Mouse (Mus musculus) macrophage (primary cell): ENCODE data around the gene Rsph3b. TPM values are rescaled to one million over a fixed set of nuclear protein-coding genes. Genes with fewer than 3 reads are reported as not detected.

Source experiments
- H3K27ac ChIP-seq: fragments of 350-480 bp; formaldehyde crosslinking; 2 replicates; pipeline ENCODE4 v1.9.0; 2021
- H3K36me3 ChIP-seq: fragments of 350-480 bp; formaldehyde crosslinking; 2 replicates; pipeline ENCODE4 v1.9.0; 2021; ENCODE audit errors: inconsistent target
- H3K4me3 ChIP-seq: fragments of 350-480 bp; formaldehyde crosslinking; 2 replicates; pipeline ENCODE4 v1.9.0; 2021; ENCODE audit errors: inconsistent target
- H3K79me2 ChIP-seq: fragments of 350-480 bp; formaldehyde crosslinking; 2 replicates; pipeline ENCODE4 v1.9.0; 2021; ENCODE audit errors: inconsistent target
- WGBS: methylation state at CpG from one replicate; pipeline ENCODE4 v1.1.7; 2026; ENCODE audit warnings: inconsistent platforms; ENCODE audit not compliant: missing documents; 5-methylcytosine and 5-hydroxymethylcytosine counted together
- polyA plus RNA-seq: library from polyadenylated mRNA; stranded (reverse); fragments of 250-400 nt; gene quantifications from 3 replicates; pipeline ENCODE4 v1.2.4, GENCODE M21; 2018; ENCODE audit warnings: inconsistent platforms

Rsph3b gene
- polyA plus RNA-seq, 1 experiment from 2014 or later = 20.9 TPM

DNA sequence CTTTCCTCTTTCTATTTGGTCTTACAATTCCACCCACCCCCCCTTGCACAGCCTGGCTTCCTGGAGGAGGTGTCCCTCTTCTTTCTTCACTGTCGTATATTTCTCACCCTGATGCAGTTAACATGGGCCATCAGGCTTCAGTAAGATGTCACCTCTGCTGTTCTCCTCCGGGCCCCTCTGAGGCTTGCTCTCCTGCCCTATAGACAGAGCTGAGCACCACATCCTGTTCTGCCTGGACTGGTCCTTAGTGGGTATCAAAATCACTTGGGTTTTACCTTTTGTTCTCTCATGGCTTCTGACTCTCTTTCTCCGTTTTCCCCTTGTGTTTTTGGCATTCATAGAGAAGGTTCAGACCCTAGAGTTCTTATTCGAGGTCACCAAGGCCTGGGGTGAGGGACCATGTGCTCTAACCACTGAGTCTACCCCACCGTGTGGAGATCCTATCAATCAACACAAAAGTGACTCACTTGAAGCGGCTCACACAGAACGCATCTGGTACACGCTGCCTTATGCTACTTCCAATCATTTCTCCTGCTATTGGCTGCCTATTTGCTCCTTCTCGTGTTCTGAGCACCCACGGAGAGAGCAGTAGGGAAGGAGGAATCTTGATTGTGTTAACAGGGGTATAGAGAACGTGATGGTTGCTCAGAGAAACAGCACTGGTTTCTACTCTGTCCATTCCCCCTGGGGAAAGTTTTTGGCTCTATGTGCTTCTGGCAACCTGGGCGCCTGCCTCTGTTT, 86.3 kb downstream of the Rsph3b start:
- Histone ChIP-seq H3K27ac (no peak overlapping the region), H3K36me3 (no peaks in the 10 kb centered on the region), H3K4me3 (no peak overlapping the region), H3K79me2 (no peaks in the 10 kb centered on the region)
- WGBS = 76% methylated on average over 12 of the region's 12 CpGs

DNA sequence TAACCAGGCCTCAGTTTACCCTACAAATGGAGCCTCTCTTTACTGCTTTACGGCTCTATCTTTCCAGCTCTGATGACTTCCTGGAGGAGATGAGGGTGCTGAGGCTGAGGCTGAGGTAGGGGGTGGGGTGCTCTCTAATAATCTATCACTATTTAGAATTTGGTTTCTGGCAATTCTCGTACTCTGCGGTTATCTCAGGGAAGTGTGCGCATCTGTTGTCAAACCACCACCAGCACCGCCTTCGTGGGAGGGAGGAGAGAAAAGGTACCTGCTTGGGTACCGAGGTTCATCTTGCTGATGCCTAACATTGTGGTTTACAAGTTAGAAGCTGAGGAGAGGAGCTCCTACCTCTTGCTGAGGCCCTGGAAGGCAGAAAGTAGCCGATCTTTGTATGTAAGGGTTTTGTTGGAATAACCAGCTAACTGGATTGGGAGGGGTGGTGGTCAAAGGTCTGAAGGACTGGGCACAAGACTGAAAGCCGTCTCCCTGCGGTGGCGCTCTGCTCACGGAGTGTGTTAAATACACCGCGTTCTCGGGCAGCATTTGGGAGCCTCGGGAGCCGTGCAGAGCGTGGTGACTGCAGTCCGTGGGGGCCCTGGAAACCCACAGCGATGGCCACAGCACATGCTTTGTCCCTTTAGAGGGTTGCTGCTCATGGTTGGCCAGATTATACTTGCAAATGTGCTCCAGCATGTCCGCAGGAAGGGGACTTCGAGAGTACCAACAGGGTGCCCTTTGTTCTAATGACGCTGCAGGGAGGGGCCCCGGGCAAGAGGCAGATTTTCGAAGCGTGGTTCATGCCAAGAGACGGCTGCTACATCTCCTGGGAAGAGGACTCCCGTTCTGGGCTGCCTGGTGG, 87.1 kb downstream of the Rsph3b start:
- Histone ChIP-seq H3K36me3 (no peaks in the 10 kb centered on the region), H3K79me2 (no peaks in the 10 kb centered on the region), H3K27ac (no peak overlapping the region), H3K4me3 (no peak overlapping the region)
- WGBS = 10% methylated on average over 28 of the region's 28 CpGs

GRCm38 (mm10) chr17:6860491-6860897, 88.0 kb downstream of the Rsph3b start:
- WGBS = 93% methylated on average over 12 of the region's 12 CpGs
- Histone ChIP-seq H3K27ac (no peak overlapping the region), H3K4me3 (no peak overlapping the region), H3K36me3 (no peaks in the 10 kb centered on the region), H3K79me2 (no peaks in the 10 kb centered on the region)

DNA sequence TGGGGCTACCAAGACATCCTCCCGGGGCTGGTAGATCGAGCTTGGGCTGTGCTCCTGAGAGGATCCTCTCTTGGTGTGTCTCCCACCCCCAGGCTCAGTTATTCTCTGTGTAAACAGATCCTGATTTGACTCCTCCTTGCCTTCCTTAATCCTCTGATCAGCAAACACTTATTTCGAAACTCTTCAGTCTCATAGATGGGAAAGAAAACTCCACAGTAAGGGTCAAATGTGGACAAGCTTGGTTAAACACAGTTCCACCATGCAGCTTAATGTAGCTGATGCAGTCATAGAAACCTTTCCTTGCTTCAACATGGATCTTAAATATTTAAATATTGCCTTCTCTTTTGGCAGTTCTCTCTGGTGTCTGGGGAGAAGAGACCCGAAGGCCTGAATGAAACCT, 88.4 kb downstream of the Rsph3b start:
- no peaks in the 10 kb centered on the region for H3K36me3 ChIP-seq
- 91% methylated on average over 4 of the region's 4 CpGs for WGBS
- no peak overlapping the region for H3K27ac ChIP-seq
- no peak overlapping the region for H3K4me3 ChIP-seq
- H3K79me2 ChIP-seq = no peaks in the 10 kb centered on the region

Other genes starting within 250 kb of the Rsph3b start
- 19.3 to 60.4 TPM (median 43.6 TPM) in 3 replicates for gene Ezr, start 165.9 kb downstream of the Rsph3b start, polyA plus RNA-seq
- gene Tagap1, start 12.5 kb upstream of the Rsph3b start, polyA plus RNA-seq = 9.0 to 13.2 TPM (median 10.1 TPM) in 3 replicates
- gene Rnaset2b, start 22.0 kb upstream of the Rsph3b start, polyA plus RNA-seq = 193 to 549 TPM (median 353 TPM) in 3 replicates
- gene Gm49721, start 30.2 kb upstream of the Rsph3b start, polyA plus RNA-seq = 0.22 TPM in 1 of 3 replicates, not detected in the others
- gene Gm1604a, start 76.9 kb upstream of the Rsph3b start, polyA plus RNA-seq = not detected in 3 replicates
- 5.0 to 8.7 TPM (median 6.5 TPM) in 3 replicates for gene Rps6ka2, start 221.4 kb upstream of the Rsph3b start, polyA plus RNA-seq